Mouse (Mus musculus) olfactory bulb, adult 2 months (tissue): Measurements from ENCODE around the gene Nrxn3. TPM values are rescaled to one million over a fixed set of nuclear protein-coding genes. Genes with fewer than 3 reads are reported as not detected.

Experiments
- H3K27ac ChIP-seq: fragments of 200-500 bp; 2 replicates; pipeline ENCODE4 v1.5.1; 2012; ENCODE audit warnings: low read depth, low read length; ENCODE audit not compliant: insufficient read depth
- H3K4me1 ChIP-seq: fragments of 200-500 bp; 2 replicates; pipeline ENCODE4 v1.6.1; 2012; ENCODE audit warnings: low read length; ENCODE audit not compliant: control insufficient read depth, insufficient read depth
- H3K4me3 ChIP-seq: fragments of 200-500 bp; 2 replicates; pipeline ENCODE4 v1.5.1; 2012; ENCODE audit warnings: mild to moderate bottlenecking, low read depth, low read length, moderate library complexity; ENCODE audit not compliant: insufficient read depth
- CTCF ChIP-seq: fragments of 200-500 bp; IDR thresholded peaks from 2 replicates; pipeline ENCODE4 v1.5.1; 2012; ENCODE audit warnings: low read depth, mild to moderate bottlenecking, low read length, moderate library complexity; ENCODE audit not compliant: insufficient read depth
- POLR2A ChIP-seq: fragments of 200-500 bp; IDR thresholded peaks from 2 replicates; pipeline ENCODE4 v1.6.1; 2012; ENCODE audit warnings: mild to moderate bottlenecking, low read depth, low read length, moderate library complexity; ENCODE audit not compliant: insufficient read depth
- WGBS: fragments of 180-500 bp; shearing (Covaris S2); methylation state at CpG from one replicate; pipeline ENCODE4 v1.1.7; 2018; 5-methylcytosine and 5-hydroxymethylcytosine counted together
- polyA plus RNA-seq: library from polyadenylated mRNA; stranded (reverse); fragments of >200 nt; gene quantifications from 2 replicates; pipeline ENCODE4 v1.2.4, GENCODE M21; 2012; ENCODE audit warnings: low replicate concordance; ENCODE audit not compliant: missing spikeins, insufficient read depth, insufficient read length

Nrxn3 gene
- polyA plus RNA-seq, 1 experiment = not detected

- WGBS = 75% methylated on average over 3 of the region's 3 CpGs
- Histone ChIP-seq H3K27ac (no peak overlapping the region), H3K4me3 (no peak overlapping the region), H3K4me1 (no peaks in the 10 kb centered on the region)
- TF ChIP-seq POLR2A (no peak), CTCF (no peak)
Measured at GRCm38 (mm10) chr12:90181566-90181965, 1458.9 kb downstream of the Nrxn3 start.

- no peak overlapping the region for H3K27ac ChIP-seq
- 86% methylated on average over 2 of the region's 2 CpGs for WGBS
- no peaks in the 10 kb centered on the region for H3K4me1 ChIP-seq
- no peak overlapping the region for H3K4me3 ChIP-seq
- no peak for TF ChIP-seq CTCF
- no peak for TF ChIP-seq POLR2A
Measured at GRCm38 (mm10) chr12:90183021-90183420, 1460.3 kb downstream of the Nrxn3 start.

GRCm38 (mm10) chr12:90196161-90196560 is 1473.5 kb downstream of the Nrxn3 start:
- Histone ChIP-seq H3K4me1 (no peaks in the 10 kb centered on the region), H3K4me3 (no peak overlapping the region), H3K27ac (no peak overlapping the region)
- TF ChIP-seq CTCF (no peak), POLR2A (no peak)

GRCm38 (mm10) chr12:90197994-90198393 is 1475.3 kb downstream of the Nrxn3 start:
- Histone ChIP-seq H3K4me1 (no peaks in the 10 kb centered on the region), H3K4me3 (no peak overlapping the region), H3K27ac (no peak overlapping the region)
- WGBS = 49% methylated on average over 3 of the region's 3 CpGs
- TF ChIP-seq CTCF = no peak
- no peak for TF ChIP-seq POLR2A

GRCm38 (mm10) chr12:90202501-90202900 is 1479.8 kb downstream of the Nrxn3 start:
- TF ChIP-seq CTCF (no peak), POLR2A (no peak)
- Histone ChIP-seq H3K4me3 (no peak overlapping the region), H3K4me1 (no peaks in the 10 kb centered on the region), H3K27ac (no peak overlapping the region)
- 100% methylated on average over 1 of the region's 1 CpGs for WGBS

- TF ChIP-seq POLR2A (no peak), CTCF (no peak)
- WGBS = 55% methylated on average over 2 of the region's 2 CpGs
- Histone ChIP-seq H3K4me3 (no peak overlapping the region), H3K4me1 (no peaks in the 10 kb centered on the region), H3K27ac (no peak overlapping the region)
Measured at GRCm38 (mm10) chr12:90211410-90211809, 1488.7 kb downstream of the Nrxn3 start.

GRCm38 (mm10) chr12:90217060-90217459 is 1494.4 kb downstream of the Nrxn3 start:
- H3K27ac ChIP-seq = no peak overlapping the region
- 94% methylated on average over 6 of the region's 6 CpGs for WGBS
- TF ChIP-seq POLR2A (no peak), CTCF (no peak)
- no peak overlapping the region for H3K4me3 ChIP-seq
- H3K4me1 ChIP-seq = 0 out of 2 replicates have a peak, but pooled peaks cover 2% of the 10 kb centered on the region

- TF ChIP-seq CTCF = no peak
- no peak for TF ChIP-seq POLR2A
- Histone ChIP-seq H3K27ac (no peak overlapping the region), H3K4me1 (peaks cover 4% of the 10 kb centered on the region), H3K4me3 (no peak overlapping the region)
- 63% methylated on average over 2 of the region's 2 CpGs for WGBS
Measured at GRCm38 (mm10) chr12:90229062-90229461, 1506.4 kb downstream of the Nrxn3 start.

- WGBS = 74% methylated on average over 5 of the region's 5 CpGs
- H3K4me1 ChIP-seq = no peaks in the 10 kb centered on the region
- TF ChIP-seq CTCF (no peak), POLR2A (no peak)
- H3K4me3 ChIP-seq = no peak overlapping the region
- no peak overlapping the region for H3K27ac ChIP-seq
Measured at GRCm38 (mm10) chr12:90236093-90236492, 1513.4 kb downstream of the Nrxn3 start.

- 73% methylated on average over 4 of the region's 4 CpGs for WGBS
- Histone ChIP-seq H3K4me1 (no peaks in the 10 kb centered on the region), H3K4me3 (no peak overlapping the region)
Measured at GRCm38 (mm10) chr12:90260301-90260700, 1537.6 kb downstream of the Nrxn3 start.

More at GRCm38 (mm10) chr12:90260301-90260700, 1537.6 kb downstream of the Nrxn3 start:
- TF ChIP-seq POLR2A = no peak
- no peak for TF ChIP-seq CTCF
- H3K27ac ChIP-seq = no peak overlapping the region
